Mouse (Mus musculus) hematopoietic stem cell, adult 5-6 weeks (primary cell): ENCODE results near the gene Spen. TPM values are rescaled to one million over a fixed set of nuclear protein-coding genes. Genes with fewer than 3 reads are reported as not detected.
"Not testable (repeated sequence)": the region's sequence is repeated elsewhere in the genome, so short reads cannot be mapped to it uniquely, and the experiment has no call there.

ENCODE experiments used
- ATAC-seq, 2 experiments: fragments of 125-278 bp in 1 of 2; replicated peaks in 1 of 2; 2 replicates each; pipeline ENCODE4 v1.8.0; 2016 to 2017; ENCODE audit warnings: inconsistent platforms in 2 of 2, mild to moderate bottlenecking in 2 of 2, moderate number of reproducible peaks in 2 of 2, low read depth in 1 of 2, moderate TSS enrichment in 1 of 2; ENCODE audit not compliant: low FRiP score in 2 of 2, poor library complexity in 2 of 2, severe bottlenecking in 2 of 2, insufficient read depth in 1 of 2, low TSS enrichment in 1 of 2
- total RNA-seq: library from RNA; stranded (forward); fragments of 172-1452, 232-1000 nt; gene quantifications from 2 replicates; pipeline ENCODE4 v1.2.3, GENCODE M21; 2017

The Spen gene
- total RNA-seq, result 26.7 and 39.0 TPM in 2 replicates

GRCm38 (mm10) chr4:141538408-141539212 is at the start of gene Spen:
Spen (minus strand) TSS chr4:141538597.
- peak; percentile 73 to 77 for ATAC-seq

- ATAC-seq, result no peak
These were observed 45.5 kb upstream of the Spen start for GRCm38 (mm10) chr4:141583919-141584318.

GRCm38 (mm10) chr4:141581051-141581450 is 42.7 kb upstream of the Spen start:
- no peak for ATAC-seq

GRCm38 (mm10) chr4:141578833-141579232 is 40.4 kb upstream of the Spen start:
- no peak for ATAC-seq

- ATAC-seq, result no peak
These were observed 38.5 kb upstream of the Spen start for GRCm38 (mm10) chr4:141576877-141577276.

GRCm38 (mm10) chr4:141576404-141576803 is 38.0 kb upstream of the Spen start:
- ATAC-seq, result no peak

GRCm38 (mm10) chr4:141574789-141575702 is 36.6 kb upstream of the Spen start:
- peak; percentile 47 to 59; a peak in 2 of 4 replicates for ATAC-seq

- ATAC-seq, result peak; percentile 29 to 46; a peak in 2 of 4 replicates
These were observed 35.1 kb upstream of the Spen start for GRCm38 (mm10) chr4:141573359-141573966.

- peak; percentile 17 to 27; a peak in 1 of 4 replicates for ATAC-seq
These were observed 34.4 kb upstream of the Spen start for GRCm38 (mm10) chr4:141572668-141573358.

GRCm38 (mm10) chr4:141571934-141572333 is 33.5 kb upstream of the Spen start:
- ATAC-seq, result no peak

GRCm38 (mm10) chr4:141571337-141571739 is 32.9 kb upstream of the Spen start:
- no peak for ATAC-seq

GRCm38 (mm10) chr4:141570821-141571220 is 32.4 kb upstream of the Spen start:
- ATAC-seq, result no peak

GRCm38 (mm10) chr4:141570004-141570403 is 31.6 kb upstream of the Spen start:
- ATAC-seq, result no peak

- peak in 1 of 2 experiments; percentile 14; a peak in 1 of 4 replicates for ATAC-seq
These were observed 30.6 kb upstream of the Spen start for GRCm38 (mm10) chr4:141568966-141569365.

- not testable (repeated sequence) for ATAC-seq
These were observed 28.8 kb upstream of the Spen start for GRCm38 (mm10) chr4:141567174-141567573.

GRCm38 (mm10) chr4:141566187-141566586 is 27.8 kb upstream of the Spen start:
- no peak for ATAC-seq

- ATAC-seq, result no peak
These were observed 26.9 kb upstream of the Spen start for GRCm38 (mm10) chr4:141565325-141565724.
